Mouse (Mus musculus) CH12F3 (cell line): ENCODE results near the gene Olfr1253.

Experiments used
- in situ Hi-C: fragments of 300-500 bp; cut with MboI; formaldehyde crosslinking; loops from 2 replicates; pipeline ENCODE4 v1.14.3; 2020; ENCODE audit warnings: low sequenced_read_pairs

The Olfr1253 gene

DNA sequence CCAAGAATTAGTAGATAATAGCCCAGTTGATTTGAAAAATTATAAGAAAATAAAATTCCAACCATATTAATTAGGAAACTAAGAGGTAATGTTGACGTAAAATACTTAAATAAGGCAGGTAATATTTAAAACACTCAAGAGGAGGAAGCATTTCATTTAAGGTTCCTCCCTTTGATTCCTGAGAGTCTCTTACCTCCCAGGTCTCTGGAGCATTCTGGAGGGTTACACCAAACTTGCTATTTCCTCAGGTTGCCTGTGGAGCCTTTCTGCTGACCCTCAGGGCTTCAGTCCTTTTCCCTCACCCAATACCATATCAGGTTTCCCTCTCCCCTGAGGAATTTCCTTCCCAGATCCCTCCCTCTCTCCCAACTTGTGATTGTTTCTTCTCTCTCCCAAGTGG, at the start of gene Olfr1253:
Gene Olfr1253 (minus strand): TSS at position 101 of the 400 bp plus-strand sequence.
- in situ Hi-C loops, result no loop called here

- in situ Hi-C loops, result no loop called here
Measured at GRCm38 (mm10) chr2:89799583-89799982, 42.7 kb upstream of the Olfr1253 start.

GRCm38 (mm10) chr2:89793519-89793918, 36.6 kb upstream of the Olfr1253 start, which contains the start of gene Olfr1254:
Olfr1254 (minus strand) TSS chr2:89793619.
- in situ Hi-C loops, result no loop called here

GRCm38 (mm10) chr2:89724912-89725311, 32.0 kb downstream of the Olfr1253 start, which contains the start of gene Olfr1252:
Olfr1252 (minus strand) TSS chr2:89725012.
- in situ Hi-C loops, result no loop called here
